Mouse (Mus musculus): ENCODE results near the gene Ccdc24.

GRCm38 (mm10) chr4:117913421-117913820 lies 41.1 kb upstream of the Ccdc24 start:
- TF ChIP-seq CTCF (IDR thresholded peaks at IDR 0.05; ENCODE audit: low read depth, low read length), result no peak
- TF ChIP-seq GATA2 (IDR thresholded peaks at IDR 0.05; ENCODE audit: borderline replicate concordance, low read depth, low read length), result no peak
- no peak for TF ChIP-seq TAL1 (conservative IDR thresholded peaks at IDR 0.05; ENCODE audit: low read depth, low read length)
- no peak for TF ChIP-seq POLR2AphosphoS5 (IDR thresholded peaks at IDR 0.05; ENCODE audit: insufficient replicate concordance, low read depth, low read length)
